Mouse (Mus musculus) lung, adult 2 months (tissue): Measurements from ENCODE around the gene Tcl1b3.
"Not testable (repeated sequence)": the region's sequence is repeated elsewhere in the genome, so short reads cannot be mapped to it uniquely, and the experiment has no call there.

Experiments
- CTCF ChIP-seq: fragments of 200-500 bp; IDR thresholded peaks from 2 replicates; pipeline ENCODE4 v1.5.1; 2011; ENCODE audit warnings: mild to moderate bottlenecking, low read length, control low read depth; ENCODE audit not compliant: insufficient read depth
- POLR2A ChIP-seq: fragments of 200-500 bp; IDR thresholded peaks from 2 replicates; pipeline ENCODE4 v1.6.1; 2011; ENCODE audit warnings: low read depth, mild to moderate bottlenecking, control low read depth, low read length, borderline replicate concordance; ENCODE audit errors: extremely low read depth

GRCm38 (mm10) chr12:105188980-105189379 lies 1.9 kb upstream of the Tcl1b3 start:
- TF ChIP-seq CTCF: 0 out of 2 replicates have a peak, but pooled peaks have one; percentile 1
- not testable (repeated sequence) for TF ChIP-seq POLR2A
